Mouse (Mus musculus) right cerebral cortex, postnatal 25 days (tissue): ENCODE measurements around the gene Nucks1.

Source experiments
- DNase-seq: peaks from one replicate; pipeline ENCODE4 v3.0.0; 2022

The Nucks1 gene

GRCm38 (mm10) chr1:131922100-131922499 is 11.8 kb downstream of the Nucks1 start:
- no peak for DNase-seq

- no peak for DNase-seq
Measured at GRCm38 (mm10) chr1:131933471-131933870, 23.1 kb downstream of the Nucks1 start.

GRCm38 (mm10) chr1:131937659-131938305 is 27.4 kb downstream of the Nucks1 start:
- DNase-seq: peak; percentile 54

- DNase-seq: no peak
Measured at GRCm38 (mm10) chr1:131938811-131939210, 28.5 kb downstream of the Nucks1 start.

- DNase-seq: no peak
Measured at GRCm38 (mm10) chr1:131940711-131941244, 30.4 kb downstream of the Nucks1 start.

GRCm38 (mm10) chr1:131941501-131941900 is 31.2 kb downstream of the Nucks1 start:
- DNase-seq: no peak

GRCm38 (mm10) chr1:131942621-131943590 is 32.6 kb downstream of the Nucks1 start:
- no peak for DNase-seq

GRCm38 (mm10) chr1:131945674-131946440 is 35.5 kb downstream of the Nucks1 start:
- no peak for DNase-seq

- DNase-seq: no peak
Measured at GRCm38 (mm10) chr1:131946462-131947215, 36.3 kb downstream of the Nucks1 start.

- DNase-seq: no peak
Measured at GRCm38 (mm10) chr1:131947997-131948525, 37.7 kb downstream of the Nucks1 start.

- no peak for DNase-seq
Measured at GRCm38 (mm10) chr1:131954242-131954865, 44.0 kb downstream of the Nucks1 start.

- DNase-seq: no peak
Measured at GRCm38 (mm10) chr1:131955131-131955757, 44.9 kb downstream of the Nucks1 start.

- no peak for DNase-seq
Measured at GRCm38 (mm10) chr1:131957416-131957815, 47.1 kb downstream of the Nucks1 start.

- DNase-seq: no peak
Measured at GRCm38 (mm10) chr1:131961004-131961403, 50.7 kb downstream of the Nucks1 start.

- DNase-seq: no peak
Measured at GRCm38 (mm10) chr1:131962606-131963084, 52.3 kb downstream of the Nucks1 start, which contains the start of gene Slc45a3. Slc45a3 (plus strand) TSS chr1:131962967.

GRCm38 (mm10) chr1:131963085-131963951 is 53.0 kb downstream of the Nucks1 start:
- DNase-seq: no peak

GRCm38 (mm10) chr1:131964100-131964499 is 53.8 kb downstream of the Nucks1 start:
- DNase-seq: no peak

- no peak for DNase-seq
Measured at GRCm38 (mm10) chr1:131964580-131964979, 54.2 kb downstream of the Nucks1 start.

GRCm38 (mm10) chr1:131965818-131966217 is 55.5 kb downstream of the Nucks1 start:
- DNase-seq: no peak

GRCm38 (mm10) chr1:131967336-131967735 is 57.0 kb downstream of the Nucks1 start:
- DNase-seq: no peak
